Mouse (Mus musculus) thymus, adult 2 months (tissue): ENCODE measurements around the gene Naif1.

Source experiments
- CTCF ChIP-seq: fragments of 200-500 bp; IDR thresholded peaks from 2 replicates; pipeline ENCODE4 v1.5.1; 2012; ENCODE audit warnings: mild to moderate bottlenecking, control low read depth, low read length, moderate library complexity, borderline replicate concordance; ENCODE audit not compliant: control insufficient read depth, poor library complexity, insufficient read depth; ENCODE audit errors: extremely low read depth
- POLR2A ChIP-seq: fragments of 200-500 bp; IDR thresholded peaks from 2 replicates; pipeline ENCODE4 v1.6.1; 2012; ENCODE audit warnings: mild to moderate bottlenecking, low read length, control low read depth, moderate library complexity; ENCODE audit not compliant: control insufficient read depth, poor library complexity, insufficient read depth; ENCODE audit errors: extremely low read depth

GRCm38 (mm10) chr2:32492661-32493060 lies 42.4 kb downstream of the Naif1 start:
- no peak for TF ChIP-seq CTCF
- TF ChIP-seq POLR2A, result no peak
